Mouse (Mus musculus) forebrain, embryonic 15.5 days (tissue): ENCODE data around the gene Nanos1. TPM values are rescaled to one million over a fixed set of nuclear protein-coding genes. Genes with fewer than 3 reads are reported as not detected.

Experiments
- ATAC-seq: fragments of 200-750 bp; cut with Nextera tagmentation; replicated peaks from 2 replicates; pipeline ENCODE4 v1.8.0; 2017; ENCODE audit warnings: mild to moderate bottlenecking, moderate TSS enrichment, moderate library complexity
- H3K27ac ChIP-seq: fragments of 300-500 bp; sonication (generic); replicated peaks from 2 replicates; pipeline ENCODE4 v1.5.1; 2015; ENCODE audit warnings: mild to moderate bottlenecking, inconsistent platforms
- H3K27me3 ChIP-seq: fragments of 300-500 bp; sonication (generic); 2 replicates; pipeline ENCODE4 v1.6.1; 2015; ENCODE audit warnings: inconsistent platforms
- H3K36me3 ChIP-seq: fragments of 300-500 bp; sonication (generic); 2 replicates; pipeline ENCODE4 v1.6.1; 2015; ENCODE audit warnings: mild to moderate bottlenecking, inconsistent platforms
- H3K4me1 ChIP-seq: fragments of 300-500 bp; sonication (generic); 2 replicates; pipeline ENCODE4 v1.6.1; 2015; ENCODE audit warnings: inconsistent platforms
- H3K4me2 ChIP-seq: fragments of 300-500 bp; sonication (generic); replicated peaks from 2 replicates; pipeline ENCODE4 v1.6.1; 2015; ENCODE audit warnings: mild to moderate bottlenecking, inconsistent platforms
- H3K4me3 ChIP-seq: fragments of 300-500 bp; sonication (generic); 2 replicates; pipeline ENCODE4 v1.5.1; 2015; ENCODE audit warnings: mild to moderate bottlenecking, inconsistent platforms
- H3K9ac ChIP-seq: fragments of 300-500 bp; sonication (generic); replicated peaks from 2 replicates; pipeline ENCODE4 v1.6.1; 2015; ENCODE audit warnings: mild to moderate bottlenecking, inconsistent platforms
- H3K9me3 ChIP-seq: fragments of 300-500 bp; sonication (generic); 2 replicates; pipeline ENCODE4 v1.6.1; 2016; ENCODE audit warnings: inconsistent platforms
- WGBS: fragments of 180-500 bp; shearing (Covaris S2); methylation state at CpG from one replicate; pipeline ENCODE4 v1.1.7; 2015; ENCODE audit warnings: mixed read lengths; 5-methylcytosine and 5-hydroxymethylcytosine counted together
- microRNA-seq: library from miRNA; unstranded; fragments of <30 nt; microRNA quantifications from one replicate; pipeline ENCODE4, GENCODE M21; 2016
- polyA plus RNA-seq: library from polyadenylated mRNA; unstranded; fragments of >200 nt; fragmentation: Nextera tagmentation; extraction: Ambion mirVana; gene quantifications from 2 replicates; pipeline ENCODE4 v1.2.1, GENCODE M21; 2015

The Nanos1 gene
- polyA plus RNA-seq, 1 experiment from 2014 or later = 13.5 TPM

DNA sequence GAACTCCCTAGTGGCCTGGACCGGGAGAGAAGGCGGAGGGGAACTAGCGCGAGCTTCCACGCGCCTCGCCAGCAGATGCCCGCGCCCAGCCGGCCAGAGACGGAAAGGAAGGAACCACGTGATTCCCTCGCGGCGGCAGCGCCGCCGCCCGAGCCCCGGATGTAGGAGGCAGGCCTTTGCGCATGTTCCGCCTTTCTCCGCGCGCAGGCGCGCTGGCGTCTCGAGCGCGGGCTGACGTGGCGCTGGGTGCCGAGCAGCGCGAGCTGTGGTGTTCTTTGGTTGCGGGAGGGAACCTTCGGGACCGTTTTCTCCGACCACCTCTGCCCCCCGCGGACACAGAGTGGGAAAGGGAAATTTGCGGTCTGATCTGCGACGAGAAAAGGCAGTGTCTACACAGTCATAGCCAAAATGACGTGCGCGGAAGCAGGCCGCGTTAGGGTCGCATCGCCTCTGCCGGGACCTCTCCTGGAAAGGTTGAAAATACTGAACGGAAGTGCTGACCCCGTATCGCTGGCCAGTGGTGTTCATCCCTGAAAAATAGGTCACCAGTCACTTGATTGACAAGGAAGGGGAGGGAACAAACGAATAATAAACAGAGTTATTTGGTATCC, 34.9 kb downstream of the Nanos1 start, which contains the start of gene Eif3a:
Eif3a (minus strand) TSS at position 108 of the 611 bp plus-strand sequence.
- under 1% methylated on average over 52 of the region's 57 CpGs for WGBS
- H3K9me3 ChIP-seq = no peaks in the 10 kb centered on the region

GRCm38 (mm10) chr19:60791164-60791563, 35.4 kb downstream of the Nanos1 start:
- no peaks in the 10 kb centered on the region for H3K36me3 ChIP-seq
- peak overlapping the region; percentile 100 for H3K4me3 ChIP-seq
- H3K27ac ChIP-seq = peak overlapping the region; percentile 97
- H3K27me3 ChIP-seq = no peaks in the 10 kb centered on the region
- peak overlapping the region; percentile 100 for H3K9ac ChIP-seq
- ATAC-seq = 0 out of 2 replicates have a peak, but pooled peaks have one; percentile 18
- peak overlapping the region; percentile 55 for H3K4me2 ChIP-seq
- peaks cover 34% of the 10 kb centered on the region for H3K4me1 ChIP-seq
- WGBS = 11% methylated on average over 9 of the region's 9 CpGs
- H3K9me3 ChIP-seq = no peaks in the 10 kb centered on the region

More for the DNA sequence above, 34.9 kb downstream of the Nanos1 start, which contains the start of gene Eif3a:
- H3K4me2 ChIP-seq = peak within 1 kb of the TSS; percentile 55
- H3K27me3 ChIP-seq = no peaks in the 10 kb centered on the region
- H3K27ac ChIP-seq = peak within 1 kb of the TSS; percentile 97
- peaks cover 39% of the 10 kb centered on the region for H3K4me1 ChIP-seq
- no peaks in the 10 kb centered on the region for H3K36me3 ChIP-seq
- peak within 1 kb of the TSS; percentile 100 for H3K4me3 ChIP-seq
- ATAC-seq = peak; percentile 98
- peak within 1 kb of the TSS; percentile 100 for H3K9ac ChIP-seq

GRCm38 (mm10) chr19:60793170-60793707, 37.5 kb downstream of the Nanos1 start:
- no peak for ATAC-seq
- Histone ChIP-seq H3K4me2 (no peak overlapping the region), H3K27me3 (no peaks in the 10 kb centered on the region), H3K4me3 (no peak overlapping the region), H3K9ac (no peak overlapping the region), H3K9me3 (no peaks in the 10 kb centered on the region), H3K36me3 (no peaks in the 10 kb centered on the region), H3K27ac (no peak overlapping the region), H3K4me1 (peaks cover 16% of the 10 kb centered on the region)
- WGBS = 94% methylated on average over 2 of the region's 2 CpGs

GRCm38 (mm10) chr19:60795244-60795643, 39.5 kb downstream of the Nanos1 start:
- Histone ChIP-seq H3K27ac (no peak overlapping the region), H3K4me1 (peaks cover 3% of the 10 kb centered on the region; the same call in 1 of the 2 replicates), H3K36me3 (no peaks in the 10 kb centered on the region), H3K4me2 (no peak overlapping the region), H3K9ac (no peak overlapping the region), H3K27me3 (no peaks in the 10 kb centered on the region), H3K9me3 (no peaks in the 10 kb centered on the region), H3K4me3 (no peak overlapping the region)
- 75% methylated on average over 2 of the region's 2 CpGs for WGBS
- ATAC-seq = no peak

DNA sequence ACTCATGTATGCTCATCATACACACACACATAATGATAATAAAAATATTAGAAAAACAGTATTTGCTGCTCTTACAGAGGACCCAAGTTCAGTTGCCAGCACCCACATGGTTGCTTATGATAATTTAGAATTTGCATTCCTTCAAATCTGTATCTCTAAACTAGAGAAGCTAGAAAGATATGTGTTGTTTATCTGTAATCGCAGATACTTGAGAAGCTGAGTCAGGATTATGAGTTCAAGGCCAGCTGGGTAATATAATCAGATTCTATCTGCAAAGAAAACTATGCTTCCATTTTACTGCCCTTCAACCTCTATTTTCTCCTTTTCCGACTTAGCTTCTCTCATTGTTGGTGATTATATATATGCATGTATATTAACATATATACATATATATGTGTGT, 41.6 kb downstream of the Nanos1 start:
- Histone ChIP-seq H3K4me1 (no peaks in the 10 kb centered on the region), H3K4me3 (no peak overlapping the region), H3K36me3 (no peaks in the 10 kb centered on the region), H3K27ac (no peak overlapping the region), H3K9ac (no peak overlapping the region), H3K9me3 (no peaks in the 10 kb centered on the region), H3K27me3 (no peaks in the 10 kb centered on the region), H3K4me2 (no peak overlapping the region)
- WGBS = 93% methylated on average over 2 of the region's 2 CpGs
- no peak for ATAC-seq

GRCm38 (mm10) chr19:60799867-60800569, 44.2 kb downstream of the Nanos1 start:
- Histone ChIP-seq H3K4me3 (no peak overlapping the region), H3K27me3 (no peaks in the 10 kb centered on the region), H3K9me3 (no peaks in the 10 kb centered on the region), H3K27ac (no peak overlapping the region), H3K4me1 (no peaks in the 10 kb centered on the region), H3K9ac (no peak overlapping the region), H3K4me2 (no peak overlapping the region), H3K36me3 (no peaks in the 10 kb centered on the region)
- WGBS = 78% methylated on average over 7 of the region's 7 CpGs
- no peak for ATAC-seq

DNA sequence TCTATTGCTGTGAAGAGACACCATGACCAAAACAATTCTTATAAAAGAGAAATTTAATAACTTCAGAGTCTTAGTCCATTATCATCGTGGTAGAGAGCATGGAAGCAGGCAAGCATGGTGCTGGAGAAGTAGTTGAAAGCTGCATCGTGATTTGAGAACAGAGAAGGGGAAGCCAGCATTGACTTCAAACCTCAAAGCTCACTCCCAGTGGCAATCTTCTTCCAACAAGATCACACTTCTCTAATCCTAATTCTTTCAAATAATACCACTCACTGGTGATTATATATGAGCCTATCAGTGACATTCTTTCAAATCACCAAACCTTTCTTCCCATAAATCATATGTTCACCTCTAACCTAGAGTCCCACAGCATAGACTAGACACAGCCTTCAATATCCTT, 49.1 kb downstream of the Nanos1 start:
- H3K4me1 ChIP-seq = no peaks in the 10 kb centered on the region
- no peak overlapping the region for H3K4me2 ChIP-seq
- H3K9ac ChIP-seq = no peak overlapping the region
- H3K36me3 ChIP-seq = no peaks in the 10 kb centered on the region
- 70% methylated on average over 2 of the region's 2 CpGs for WGBS
- no peak overlapping the region for H3K4me3 ChIP-seq
- no peaks in the 10 kb centered on the region for H3K9me3 ChIP-seq
- H3K27me3 ChIP-seq = no peaks in the 10 kb centered on the region
- H3K27ac ChIP-seq = no peak overlapping the region
- ATAC-seq = no peak

Small RNAs within 50 kb of the gene (microRNA-seq; reads per million reads assigned to microRNA genes)
- not detected for gene mmu-mir-3084-1

Other genes starting within 250 kb of the Nanos1 start
- 23.2 and 26.2 TPM in 2 replicates for gene Cacul1, start 175.0 kb upstream of the Nanos1 start, polyA plus RNA-seq
- gene Eif3a, start 34.7 kb downstream of the Nanos1 start, polyA plus RNA-seq = 110 and 113 TPM in 2 replicates
- 41.4 and 42.9 TPM in 2 replicates for gene Fam45a, start 55.6 kb downstream of the Nanos1 start, polyA plus RNA-seq
- gene Sfxn4, start 105.5 kb downstream of the Nanos1 start, polyA plus RNA-seq = 10.2 and 10.6 TPM in 2 replicates
- 71.1 and 72.9 TPM in 2 replicates for gene Prdx3, start 118.6 kb downstream of the Nanos1 start, polyA plus RNA-seq
- gene Grk5, start 133.8 kb downstream of the Nanos1 start, polyA plus RNA-seq = 2.1 and 2.7 TPM in 2 replicates